Mouse (Mus musculus): ENCODE results near the gene Cdhr3.
"Not testable (repeated sequence)": the region's sequence is repeated elsewhere in the genome, so short reads cannot be mapped to it uniquely, and the experiment has no call there.

Cdhr3 gene

DNA sequence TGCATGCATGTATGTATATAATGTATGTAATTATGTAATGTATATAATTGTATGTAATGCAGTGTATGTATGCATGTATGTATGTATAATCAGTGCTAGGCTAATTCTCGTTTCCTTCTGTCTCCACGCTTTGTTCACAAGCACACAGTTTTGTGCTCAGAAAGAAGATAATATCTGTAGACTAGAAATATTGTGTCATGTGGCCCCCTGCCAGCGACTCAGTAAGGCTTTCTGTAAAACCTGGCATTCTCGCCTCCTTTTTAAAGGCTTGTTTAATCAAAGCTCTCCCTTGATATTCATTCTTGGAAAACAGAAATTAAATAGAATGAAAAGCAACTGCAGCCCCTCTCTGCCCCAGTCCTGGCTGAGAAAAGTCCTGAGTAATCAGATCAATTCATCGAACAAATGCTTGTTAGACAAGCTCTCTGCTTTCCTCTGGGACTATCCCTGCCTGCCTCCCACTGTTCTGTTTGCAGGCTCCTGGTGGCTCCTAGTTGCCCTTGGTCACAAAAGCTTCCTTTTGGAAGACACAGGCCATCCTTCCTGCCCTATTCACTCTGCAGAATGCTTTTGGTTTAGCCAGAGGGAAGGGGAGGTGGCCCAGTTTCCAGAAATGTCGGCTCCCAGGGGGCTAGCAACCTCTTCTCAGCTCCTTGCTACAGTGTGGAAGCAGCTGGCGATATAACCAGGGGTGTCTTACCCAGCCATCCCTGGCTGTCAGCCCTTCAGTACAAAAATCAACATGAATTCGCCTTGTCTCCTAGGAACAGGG is 20.6 kb downstream of the Cdhr3 start:
- DNase-seq, result no peak

DNA sequence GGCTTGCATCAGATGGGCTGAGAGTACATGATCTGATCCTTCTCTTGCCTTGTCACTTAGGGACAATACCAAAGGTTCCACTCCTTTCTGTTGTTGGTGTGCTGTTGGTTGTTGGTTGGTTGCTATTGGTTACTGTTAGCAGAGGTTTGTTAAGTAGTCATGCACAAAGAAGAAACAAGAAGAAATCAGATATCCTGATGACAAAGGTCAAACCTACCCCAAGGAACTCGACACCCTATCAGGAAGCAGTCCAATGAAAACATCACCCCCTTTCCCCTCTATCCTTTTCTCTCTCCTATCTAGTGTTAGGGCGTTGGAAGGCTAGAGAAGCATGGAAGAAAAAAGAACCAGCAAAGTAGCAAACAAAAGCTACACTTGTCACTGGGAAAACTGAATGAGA is 23.7 kb downstream of the Cdhr3 start:
- no peak for DNase-seq

DNA sequence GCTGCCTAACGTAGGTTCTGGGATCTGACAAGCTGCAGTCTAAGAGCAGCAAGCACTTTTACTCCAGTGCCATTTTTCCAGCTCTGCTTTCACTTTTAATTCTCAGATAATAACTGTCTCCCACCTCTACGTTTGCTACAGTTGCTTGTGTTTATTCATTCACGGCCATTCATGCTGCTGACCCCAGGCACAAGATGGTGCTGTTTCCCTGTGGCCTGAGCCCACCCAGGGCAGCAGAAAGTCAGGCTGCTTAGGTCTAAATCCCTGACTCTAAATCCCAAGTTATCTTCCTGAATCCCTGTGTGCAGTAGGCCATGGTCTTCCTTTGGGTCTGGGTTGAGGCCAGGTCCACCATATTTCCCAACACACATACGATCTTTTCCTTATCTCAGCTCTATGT is 26.3 kb downstream of the Cdhr3 start:
- no peak for DNase-seq

DNA sequence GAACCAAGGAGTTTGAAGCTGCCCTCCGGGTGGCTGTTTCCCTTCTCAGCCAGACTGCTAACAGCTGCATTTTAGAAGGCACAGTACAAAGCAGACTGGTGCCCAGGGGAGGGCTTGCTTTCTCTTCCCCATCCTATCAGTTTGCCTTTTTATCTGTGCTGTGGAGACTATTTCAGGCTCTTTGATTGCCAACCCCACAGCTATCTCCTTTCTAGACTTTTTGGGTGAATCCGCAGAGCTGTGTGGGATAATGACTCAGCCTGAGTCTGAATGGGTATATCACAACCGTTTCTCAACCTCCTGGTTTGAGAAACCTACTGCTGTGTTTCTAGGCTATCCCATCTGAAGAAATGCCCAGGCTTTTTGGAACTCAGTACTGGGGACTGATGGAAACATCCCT is 27.5 kb downstream of the Cdhr3 start:
- DNase-seq, result no peak

DNA sequence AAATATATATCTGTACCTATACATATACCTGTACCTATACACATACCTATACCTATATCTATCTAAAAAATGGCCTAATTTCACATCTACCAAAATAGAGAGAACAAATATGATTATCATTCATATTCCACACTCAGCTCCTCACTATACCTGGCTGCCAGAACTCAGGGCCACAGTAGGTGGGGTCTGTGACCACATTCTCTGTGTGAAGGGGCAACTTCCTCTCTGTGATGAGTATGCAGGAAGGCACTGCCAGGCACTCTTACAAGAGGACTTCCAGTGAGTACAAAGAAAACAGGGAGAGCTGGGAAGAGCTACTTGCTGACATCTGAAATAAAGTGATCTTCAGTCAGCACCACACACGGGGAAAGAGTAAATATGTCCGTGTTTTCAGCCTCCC is 28.4 kb downstream of the Cdhr3 start:
- DNase-seq, result no peak

DNA sequence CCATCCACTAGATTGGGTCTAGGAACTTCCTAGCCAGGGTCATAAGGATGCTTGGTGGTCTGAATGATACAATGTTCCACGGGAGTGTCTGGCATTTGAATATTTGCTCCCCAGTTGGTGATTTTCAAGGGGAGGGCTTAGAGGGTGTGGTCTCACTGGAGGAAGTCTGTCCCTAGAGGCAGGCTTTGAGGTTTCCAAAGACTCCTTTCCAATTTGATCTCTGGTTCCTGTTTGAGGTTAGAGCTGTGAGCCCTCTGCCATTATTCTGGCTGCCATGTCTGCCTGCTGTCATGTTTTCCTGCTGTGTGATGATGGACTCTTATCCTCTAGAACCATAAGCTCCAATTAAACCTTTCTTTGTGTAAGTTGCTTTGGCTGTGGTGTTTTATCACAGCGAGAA is 29.4 kb downstream of the Cdhr3 start:
- no peak for DNase-seq

DNA sequence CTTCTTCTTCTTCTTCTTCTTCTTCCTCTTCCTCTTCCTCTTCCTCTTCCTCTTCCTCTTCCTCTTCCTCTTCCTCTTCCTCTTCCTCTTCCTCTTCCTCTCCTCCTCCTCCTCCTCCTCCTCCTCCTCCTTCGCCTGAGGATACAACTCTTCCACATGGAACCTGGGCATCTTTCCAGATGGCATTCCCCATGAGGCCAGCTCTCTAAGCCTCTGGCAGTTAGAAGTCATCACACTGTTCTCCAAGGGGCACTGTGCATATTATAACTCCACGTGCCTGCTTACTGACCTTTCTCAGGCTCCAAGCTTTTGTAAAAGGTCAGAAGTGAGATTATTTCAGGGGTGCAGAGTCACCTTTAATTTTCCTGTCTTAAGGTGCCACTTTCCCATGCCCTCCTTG is 30.3 kb downstream of the Cdhr3 start:
- not testable (repeated sequence) for DNase-seq

DNA sequence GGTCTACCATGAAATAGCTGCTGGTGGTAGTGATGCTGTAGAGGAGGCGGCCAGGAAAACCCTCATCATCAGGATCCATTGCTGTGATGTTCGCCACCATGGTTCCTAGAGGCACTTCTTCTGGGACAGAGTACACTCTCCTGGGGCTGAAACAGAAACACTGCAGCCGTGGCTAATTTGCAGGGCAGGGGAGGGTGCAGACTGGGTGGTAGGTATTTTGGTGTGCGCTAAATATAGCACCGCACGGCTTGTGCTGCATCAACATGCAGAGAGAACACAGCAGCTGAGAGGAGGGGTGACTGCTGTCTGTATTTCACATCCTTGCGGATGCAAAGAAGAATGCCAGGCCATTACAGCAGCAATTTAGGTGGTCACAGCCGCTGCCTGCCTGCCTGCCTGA is 31.0 kb downstream of the Cdhr3 start:
- no peak for DNase-seq

DNA sequence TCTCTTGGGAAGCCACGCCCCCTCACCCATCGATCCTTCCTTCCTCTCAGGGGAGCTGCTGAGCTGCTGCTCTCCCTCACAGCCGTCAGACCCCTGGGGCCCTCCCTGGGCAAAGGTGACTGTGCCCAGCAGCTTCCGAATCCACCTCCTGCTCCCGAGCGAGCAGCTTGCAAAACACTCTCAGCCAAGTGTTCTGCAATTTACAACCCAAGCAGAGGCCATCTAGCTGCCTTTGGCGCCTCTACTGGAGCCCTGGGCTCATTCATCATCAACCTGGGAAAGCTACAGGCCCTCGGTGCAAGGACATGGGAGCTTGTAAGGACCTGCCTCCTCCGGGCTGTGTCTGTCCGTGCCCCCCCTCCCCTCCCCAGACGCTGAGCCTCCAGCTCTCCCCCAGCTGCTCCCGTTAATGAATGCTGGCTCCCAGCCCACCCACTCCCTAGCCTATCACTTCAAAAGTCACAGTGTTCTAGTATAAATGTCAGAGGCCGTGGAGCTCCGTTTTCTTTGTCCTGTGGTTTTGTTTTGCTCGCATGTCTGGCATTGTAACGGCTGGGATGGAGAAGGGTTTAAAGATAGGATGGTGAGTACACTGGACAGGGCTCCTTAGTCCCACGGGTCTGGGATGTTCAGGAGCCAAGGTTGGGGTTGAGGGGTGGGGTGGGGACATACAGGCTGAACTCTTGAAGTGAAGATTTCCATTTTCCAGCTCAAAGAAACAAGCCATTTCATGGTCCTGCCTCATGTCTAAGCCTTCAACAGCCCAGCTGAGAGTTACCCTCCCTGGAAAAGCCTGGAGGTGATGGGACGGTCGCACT is 35.2 kb downstream of the Cdhr3 start:
- no peak for DNase-seq

DNA sequence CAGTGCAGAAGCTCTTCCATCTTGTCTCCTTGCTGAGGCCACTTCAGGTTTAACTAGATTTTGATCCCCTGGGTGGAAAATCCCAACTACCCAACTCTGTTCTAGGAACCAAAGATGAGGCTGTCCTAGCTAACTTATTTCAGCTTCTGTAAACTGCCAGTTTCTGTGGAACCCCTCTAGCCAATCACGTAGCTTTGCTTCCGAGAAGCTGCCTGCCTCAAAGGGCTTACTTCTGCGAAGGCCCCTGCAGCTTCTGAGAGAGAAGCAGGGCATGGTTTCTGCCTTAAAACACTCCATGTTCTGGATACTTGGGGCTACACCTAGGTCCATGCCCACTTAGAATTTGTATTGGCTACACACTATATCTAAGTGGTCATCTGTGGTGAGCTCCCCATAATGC is 36.1 kb downstream of the Cdhr3 start:
- no peak for DNase-seq

DNA sequence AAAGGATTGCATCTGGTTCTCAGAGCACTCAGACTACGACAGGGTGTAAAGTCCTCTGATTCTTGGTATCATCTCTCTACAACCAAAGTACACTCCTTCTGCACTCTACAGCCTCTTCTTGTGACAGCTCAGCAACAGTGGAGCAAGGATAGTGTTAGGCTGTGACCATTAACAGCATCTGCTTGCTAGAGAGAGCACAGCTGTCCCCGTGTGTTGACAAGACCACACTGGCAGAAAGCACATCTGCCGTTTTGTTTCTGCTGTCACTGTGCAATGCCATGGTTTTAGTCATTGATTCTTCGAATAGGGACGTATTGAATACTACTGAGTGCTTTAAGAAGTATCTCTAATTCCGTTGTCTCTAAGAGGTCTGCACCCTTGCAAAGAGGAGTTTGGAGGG is 36.6 kb downstream of the Cdhr3 start:
- no peak for DNase-seq

DNA sequence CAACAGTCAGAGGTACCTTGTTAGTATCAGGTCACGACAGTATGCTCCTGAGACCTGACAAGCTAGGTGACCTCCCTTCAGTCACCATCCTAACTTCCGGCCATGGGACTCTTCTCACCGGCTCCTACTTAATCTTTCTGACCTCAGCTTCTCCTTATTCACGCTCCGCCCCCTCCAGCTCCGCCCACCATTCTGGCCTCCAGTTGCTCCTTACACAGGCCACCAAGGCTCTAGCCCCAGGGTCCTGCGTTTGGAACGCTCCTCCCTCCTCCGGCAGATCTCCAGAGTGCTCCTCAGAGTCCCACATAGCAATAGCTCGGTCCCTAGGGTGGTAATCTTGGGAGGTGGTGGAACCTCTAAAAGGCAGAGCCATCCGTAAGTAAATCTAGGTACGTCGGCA is 38.9 kb downstream of the Cdhr3 start:
- no peak for DNase-seq

DNA sequence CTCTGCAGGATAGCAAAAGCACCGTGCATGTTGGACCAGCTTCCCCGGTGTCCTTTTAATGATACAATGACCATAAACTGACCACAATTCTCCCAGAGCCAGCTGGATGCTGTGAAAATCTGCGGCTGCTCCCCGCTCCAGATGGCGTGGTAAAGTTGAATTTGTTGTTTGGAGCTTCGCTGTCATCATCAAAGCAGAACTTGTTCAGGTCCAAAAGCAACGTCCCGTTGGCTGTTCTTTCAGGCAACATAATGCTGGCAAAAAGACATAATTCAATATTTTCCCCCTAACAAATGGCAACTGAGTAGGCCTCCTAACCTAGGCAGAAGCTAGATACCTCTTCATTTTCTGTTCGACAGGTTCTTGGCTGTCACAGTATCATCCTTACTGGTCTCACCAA is 39.4 kb downstream of the Cdhr3 start:
- no peak for DNase-seq

DNA sequence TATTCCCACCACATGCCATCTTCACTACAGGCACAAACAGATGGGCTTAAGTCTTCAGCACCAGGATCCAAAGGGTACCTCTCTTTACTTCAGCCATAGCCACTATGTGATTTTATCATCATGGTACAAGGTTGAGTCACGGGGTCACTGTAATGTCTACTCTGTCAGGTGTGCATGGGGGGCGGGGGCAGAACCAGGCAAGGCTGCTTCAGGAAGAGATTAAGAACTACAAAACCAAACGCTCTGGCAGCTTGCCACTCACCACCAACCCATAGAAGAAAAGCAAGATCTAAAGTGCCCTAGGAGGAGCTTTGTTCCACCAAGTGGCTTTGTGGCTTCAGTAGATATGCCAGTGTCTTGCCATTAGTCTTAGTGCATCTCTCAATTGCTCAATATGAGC is 44.3 kb downstream of the Cdhr3 start:
- DNase-seq, result peak; percentile 28 to 44

DNA sequence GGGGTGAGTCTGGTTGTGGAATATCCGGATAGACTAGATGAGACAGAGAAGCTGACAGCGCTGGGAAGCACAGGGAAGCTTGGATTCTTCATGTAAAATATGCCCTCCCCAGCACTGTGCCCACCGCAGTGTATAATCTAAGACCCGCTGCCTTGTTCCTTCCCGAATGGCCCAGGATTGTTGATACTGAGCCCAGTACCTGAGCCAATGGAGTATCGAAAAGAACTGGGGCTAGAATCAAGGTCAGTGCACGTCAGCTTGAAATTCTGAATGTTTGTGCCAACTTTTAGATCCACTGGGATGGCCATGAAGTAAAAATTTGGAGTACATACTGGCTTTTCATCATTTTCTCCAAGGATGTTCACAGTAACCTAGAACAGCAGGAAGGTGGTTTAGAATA is 46.2 kb downstream of the Cdhr3 start:
- no peak for DNase-seq

DNA sequence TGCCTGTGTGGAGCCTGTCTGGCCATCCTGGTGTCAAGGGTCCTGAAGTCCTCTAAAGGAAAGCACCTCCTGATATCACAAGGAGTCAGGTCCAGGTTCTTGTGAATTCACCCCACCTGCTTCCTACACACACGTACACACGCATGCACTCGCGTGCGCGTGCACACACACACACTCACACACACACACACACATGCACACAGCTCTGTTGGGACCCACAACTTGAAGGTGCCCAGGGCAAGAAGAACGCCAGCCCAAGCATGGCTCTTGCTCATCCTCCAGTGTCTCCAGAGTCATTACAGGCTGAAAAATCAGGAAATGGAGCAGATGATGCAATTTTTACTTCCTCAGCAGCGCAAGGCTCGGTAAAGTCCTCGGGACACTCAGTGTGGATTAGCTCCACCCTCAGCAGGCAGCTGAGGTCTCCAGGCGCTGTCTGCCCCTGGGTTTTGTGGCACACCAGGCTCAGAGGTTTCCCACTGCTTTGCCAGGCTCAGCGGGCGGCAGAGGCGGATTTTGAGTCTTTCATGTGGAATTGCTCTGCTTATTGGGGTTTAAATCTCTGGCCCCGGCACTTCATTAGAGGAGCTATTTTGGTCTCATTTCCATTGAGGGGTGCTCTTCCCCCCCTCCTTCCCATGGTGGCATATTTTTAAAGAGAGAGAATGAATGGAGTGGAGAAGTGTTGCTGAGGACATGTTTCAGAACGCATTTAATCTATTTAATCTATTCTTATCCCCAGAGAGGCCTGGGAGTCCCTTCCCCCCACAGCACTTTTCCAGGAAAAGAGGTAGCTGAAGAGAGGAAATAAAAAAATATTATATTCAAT is 46.9 kb downstream of the Cdhr3 start:
- no peak for DNase-seq

DNA sequence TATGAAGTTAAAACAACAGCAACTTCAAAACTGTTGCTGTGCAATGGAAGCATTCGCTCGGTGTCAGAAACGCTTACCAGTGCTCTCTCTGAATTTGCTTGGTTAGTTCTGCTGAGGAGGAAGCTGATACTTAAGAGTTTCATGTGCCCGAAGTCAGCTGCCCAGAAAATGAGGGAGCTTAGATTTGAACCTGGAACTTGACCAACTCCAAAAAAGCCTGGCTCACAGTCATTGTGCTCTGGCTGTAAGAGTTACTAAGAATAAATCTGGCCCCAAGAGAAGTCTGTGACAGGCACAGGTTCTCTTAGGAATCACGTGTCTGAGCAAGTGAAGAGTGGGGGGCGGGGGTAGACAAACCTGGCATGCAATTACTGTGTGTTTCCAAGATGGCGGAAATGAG is 51.2 kb downstream of the Cdhr3 start:
- no peak for DNase-seq

DNA sequence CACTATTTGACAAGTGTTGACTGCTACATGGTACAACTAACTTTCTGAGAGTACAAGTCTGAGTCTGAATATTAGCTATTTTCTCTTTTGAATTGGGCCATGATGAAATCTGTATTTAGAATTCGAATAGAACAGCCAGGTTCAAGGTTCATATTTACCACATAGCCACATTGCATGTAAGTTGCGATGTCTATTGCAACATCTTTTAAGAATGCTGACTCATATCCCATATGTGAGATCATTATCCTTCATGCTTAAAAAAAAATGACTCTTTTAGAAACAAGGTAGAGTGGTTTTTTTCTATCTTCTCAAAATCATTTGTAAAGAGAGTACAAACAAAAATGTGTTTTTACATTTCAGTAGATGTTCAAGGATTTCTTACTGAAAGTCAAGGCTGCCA is 51.9 kb downstream of the Cdhr3 start:
- no peak for DNase-seq

DNA sequence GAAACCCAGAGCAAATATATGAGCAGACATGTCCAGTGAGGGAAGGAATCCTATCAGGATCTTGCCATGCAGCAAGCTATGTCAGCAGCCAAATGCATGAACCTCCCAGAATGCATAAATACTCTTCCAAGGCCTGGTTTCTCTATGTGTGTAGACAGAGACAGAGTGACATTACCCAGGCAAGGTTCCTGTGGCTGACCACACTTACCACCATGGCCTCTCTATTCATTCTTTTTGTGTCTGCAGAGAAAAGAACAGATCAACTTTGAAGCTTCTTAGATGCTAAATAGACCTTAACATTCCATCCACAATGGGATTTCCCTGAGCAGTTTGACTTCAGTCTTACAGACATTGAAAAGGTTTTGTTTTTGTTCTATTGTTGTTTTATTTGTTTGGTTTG is 54.0 kb downstream of the Cdhr3 start:
- DNase-seq, result no peak

DNA sequence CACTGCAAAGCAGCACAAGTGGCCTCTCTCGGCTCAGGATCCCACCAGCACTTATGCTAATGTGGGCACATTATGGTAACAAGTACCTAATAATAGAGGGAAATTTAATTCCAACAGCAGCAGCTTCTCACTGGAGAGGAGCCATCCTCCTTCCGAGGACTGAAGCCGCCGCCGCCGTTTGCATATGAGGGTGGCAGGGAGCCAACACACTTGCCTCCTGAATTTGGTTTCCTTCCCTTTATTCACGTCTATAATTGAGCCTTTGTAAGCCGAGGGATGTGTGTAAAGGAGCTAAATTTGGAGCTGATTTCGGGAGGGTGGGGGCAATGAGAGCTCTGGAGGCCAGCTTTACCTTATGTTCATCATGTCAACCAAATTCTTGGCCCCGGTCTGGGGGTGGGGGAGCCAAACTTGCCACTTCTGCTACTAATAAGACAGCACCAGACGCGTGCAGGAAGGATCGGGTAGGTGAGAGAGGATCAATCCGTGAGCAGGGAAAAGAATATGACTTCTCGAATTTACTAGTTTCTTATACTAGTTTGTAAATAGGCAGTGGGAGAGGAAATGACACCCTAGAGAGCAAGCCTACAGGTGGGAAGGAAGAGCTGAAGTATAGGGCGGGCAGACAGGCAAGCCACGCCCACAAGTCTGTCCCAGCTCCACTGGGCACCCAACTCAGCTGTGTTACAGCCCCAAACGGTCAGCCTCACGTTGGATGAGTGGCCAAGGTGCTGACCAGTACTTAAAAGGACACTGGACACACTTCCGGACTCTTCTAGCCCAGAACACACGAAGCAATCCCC is 56.8 kb downstream of the Cdhr3 start:
- peak in 1 of 2 experiments; percentile 28 for DNase-seq

DNA sequence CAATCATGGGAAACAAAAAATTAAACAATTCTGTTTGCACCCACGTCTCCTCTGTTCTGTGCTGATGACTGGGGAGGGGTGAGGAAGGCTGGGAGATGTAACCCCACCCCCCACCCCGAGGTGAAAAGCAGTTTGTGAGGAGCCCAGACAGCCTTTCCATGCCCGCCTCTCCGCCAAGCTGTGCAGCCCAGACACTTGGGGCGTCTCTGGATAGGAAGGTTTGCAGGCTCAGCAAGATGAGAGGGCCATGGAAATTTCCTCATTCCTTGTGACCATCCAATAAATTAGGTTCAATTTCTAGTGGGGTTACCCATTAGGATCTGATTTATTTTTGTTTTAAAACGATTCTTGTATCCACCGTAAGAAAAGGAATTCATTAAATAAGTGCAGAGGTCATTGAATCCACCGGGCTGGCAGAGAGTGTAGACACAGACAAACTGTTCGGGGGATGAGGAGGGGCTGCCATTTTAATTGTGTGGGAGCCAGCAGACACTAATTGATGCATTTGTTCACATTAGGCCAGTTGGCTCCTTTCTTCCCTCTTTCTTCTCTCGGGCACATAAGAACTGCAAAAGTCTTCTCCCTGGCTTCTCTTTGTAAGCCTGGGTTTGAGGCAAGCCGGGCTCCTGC is 57.5 kb downstream of the Cdhr3 start:
- DNase-seq, result no peak
